Mouse (Mus musculus): ENCODE results near the gene Smarcc2. TPM values are rescaled to one million over a fixed set of nuclear protein-coding genes. Genes with fewer than 3 reads are reported as not detected.

Smarcc2 gene
- total RNA-seq, 2 experiments from 2014 or later, result 73.3 to 98.5 TPM

- ATAC-seq (replicated peaks; ENCODE audit: low FRiP score, low TSS enrichment, poor library complexity, severe bottlenecking), result peak; percentile 97
Observed at GRCm38 (mm10) chr10:128536266-128536940, 77.4 kb downstream of the Smarcc2 start.

GRCm38 (mm10) chr10:128538340-128538870, 79.4 kb downstream of the Smarcc2 start:
- ATAC-seq (replicated peaks; ENCODE audit: low FRiP score, low TSS enrichment, poor library complexity, severe bottlenecking), result no peak

Other genes with a start within 250 kb of the Smarcc2 start
- gene Spryd4, start 247.4 kb upstream of the Smarcc2 start, total RNA-seq (2014; fragmentation: Nextera tagmentation), result 37.3 and 44.4 TPM in 2 replicates
- 31.2 and 39.7 TPM in 2 replicates for gene Spryd4, start 247.4 kb upstream of the Smarcc2 start, total RNA-seq (2017)
- gene Mip, start 233.4 kb upstream of the Smarcc2 start, total RNA-seq (2014; fragmentation: Nextera tagmentation), result 0.74 TPM in 1 of 2 replicates, not detected in the other
- 1.6 TPM in 1 of 2 replicates, not detected in the other for gene Mip, start 233.4 kb upstream of the Smarcc2 start, total RNA-seq (2017)
- 104 and 125 TPM in 2 replicates for gene Timeless, start 227.2 kb upstream of the Smarcc2 start, total RNA-seq (2014; fragmentation: Nextera tagmentation)
- gene Timeless, start 227.2 kb upstream of the Smarcc2 start, total RNA-seq (2017), result 105 and 128 TPM in 2 replicates
- gene Apon, start 205.2 kb upstream of the Smarcc2 start, total RNA-seq (2014; fragmentation: Nextera tagmentation), result 1.3 and 1.7 TPM in 2 replicates
- not detected in 2 replicates for gene Apon, start 205.2 kb upstream of the Smarcc2 start, total RNA-seq (2017)
- not detected in 2 replicates for gene Apof, start 190.6 kb upstream of the Smarcc2 start, total RNA-seq (2014; fragmentation: Nextera tagmentation)
- gene Apof, start 190.6 kb upstream of the Smarcc2 start, total RNA-seq (2017), result not detected in 2 replicates
- 24.3 and 35.7 TPM in 2 replicates for gene Stat2, start 188.7 kb upstream of the Smarcc2 start, total RNA-seq (2014; fragmentation: Nextera tagmentation)
- gene Stat2, start 188.7 kb upstream of the Smarcc2 start, total RNA-seq (2017), result 8.1 and 9.0 TPM in 2 replicates
- gene Il23a, start 160.5 kb upstream of the Smarcc2 start, total RNA-seq (2014; fragmentation: Nextera tagmentation), result not detected in 2 replicates
- gene Il23a, start 160.5 kb upstream of the Smarcc2 start, total RNA-seq (2017), result not detected in 2 replicates
- gene Pan2, start 155.9 kb upstream of the Smarcc2 start, total RNA-seq (2014; fragmentation: Nextera tagmentation), result 37.0 and 40.7 TPM in 2 replicates
- 14.2 and 18.0 TPM in 2 replicates for gene Pan2, start 155.9 kb upstream of the Smarcc2 start, total RNA-seq (2017)
- 62.8 and 95.5 TPM in 2 replicates for gene Cnpy2, start 136.8 kb upstream of the Smarcc2 start, total RNA-seq (2014; fragmentation: Nextera tagmentation)
- 86.0 and 87.5 TPM in 2 replicates for gene Cnpy2, start 136.8 kb upstream of the Smarcc2 start, total RNA-seq (2017)
- 226 and 251 TPM in 2 replicates for gene Cs, start 121.5 kb upstream of the Smarcc2 start, total RNA-seq (2014; fragmentation: Nextera tagmentation)
- 113 and 182 TPM in 2 replicates for gene Cs, start 121.5 kb upstream of the Smarcc2 start, total RNA-seq (2017)
- gene Coq10a, start 90.3 kb upstream of the Smarcc2 start, total RNA-seq (2014; fragmentation: Nextera tagmentation), result 12.9 and 16.8 TPM in 2 replicates
- 8.8 and 10.9 TPM in 2 replicates for gene Coq10a, start 90.3 kb upstream of the Smarcc2 start, total RNA-seq (2017)
- 62.2 and 68.5 TPM in 2 replicates for gene Ankrd52, start 82.1 kb upstream of the Smarcc2 start, total RNA-seq (2014; fragmentation: Nextera tagmentation)
- gene Ankrd52, start 82.1 kb upstream of the Smarcc2 start, total RNA-seq (2017), result 8.3 and 11.7 TPM in 2 replicates
- gene Slc39a5, start 58.0 kb upstream of the Smarcc2 start, total RNA-seq (2014; fragmentation: Nextera tagmentation), result not detected in 2 replicates
- not detected in 2 replicates for gene Slc39a5, start 58.0 kb upstream of the Smarcc2 start, total RNA-seq (2017)
- gene Nabp2, start 47.8 kb upstream of the Smarcc2 start, total RNA-seq (2014; fragmentation: Nextera tagmentation), result 63.0 and 130 TPM in 2 replicates
- 54.4 and 98.8 TPM in 2 replicates for gene Nabp2, start 47.8 kb upstream of the Smarcc2 start, total RNA-seq (2017)
- 20.9 and 21.6 TPM in 2 replicates for gene Rnf41, start 47.6 kb upstream of the Smarcc2 start, total RNA-seq (2014; fragmentation: Nextera tagmentation)
- 8.8 and 12.9 TPM in 2 replicates for gene Rnf41, start 47.6 kb upstream of the Smarcc2 start, total RNA-seq (2017)
- gene Myl6, start 34.9 kb downstream of the Smarcc2 start, total RNA-seq (2014; fragmentation: Nextera tagmentation), result 655 and 828 TPM in 2 replicates
- 663 and 819 TPM in 2 replicates for gene Myl6, start 34.9 kb downstream of the Smarcc2 start, total RNA-seq (2017)
- 3.7 and 6.3 TPM in 2 replicates for gene Myl6b, start 39.4 kb downstream of the Smarcc2 start, total RNA-seq (2014; fragmentation: Nextera tagmentation)
- gene Myl6b, start 39.4 kb downstream of the Smarcc2 start, total RNA-seq (2017), result 0.56 TPM in 1 of 2 replicates, not detected in the other
- gene Esyt1, start 66.6 kb downstream of the Smarcc2 start, total RNA-seq (2014; fragmentation: Nextera tagmentation), result 49.7 and 53.8 TPM in 2 replicates
- gene Esyt1, start 66.6 kb downstream of the Smarcc2 start, total RNA-seq (2017), result 59.2 and 66.2 TPM in 2 replicates
- gene Zc3h10, start 88.5 kb downstream of the Smarcc2 start, total RNA-seq (2014; fragmentation: Nextera tagmentation), result 5.6 and 6.7 TPM in 2 replicates
- gene Zc3h10, start 88.5 kb downstream of the Smarcc2 start, total RNA-seq (2017), result 8.3 and 10.2 TPM in 2 replicates
- gene Rpl41, start 90.1 kb downstream of the Smarcc2 start, total RNA-seq (2014; fragmentation: Nextera tagmentation), result 7,210 and 7,602 TPM in 2 replicates
- 3,211 and 3,934 TPM in 2 replicates for gene Rpl41, start 90.1 kb downstream of the Smarcc2 start, total RNA-seq (2017)
- gene Pa2g4, start 106.7 kb downstream of the Smarcc2 start, total RNA-seq (2014; fragmentation: Nextera tagmentation), result 419 and 446 TPM in 2 replicates
- 426 and 489 TPM in 2 replicates for gene Pa2g4, start 106.7 kb downstream of the Smarcc2 start, total RNA-seq (2017)
- 1.9 and 3.2 TPM in 2 replicates for gene Erbb3, start 130.4 kb downstream of the Smarcc2 start, total RNA-seq (2014; fragmentation: Nextera tagmentation)
- 0.09 and 1.2 TPM in 2 replicates for gene Erbb3, start 130.4 kb downstream of the Smarcc2 start, total RNA-seq (2017)
- 3,309 and 3,313 TPM in 2 replicates for gene Rps26, start 167.5 kb downstream of the Smarcc2 start, total RNA-seq (2014; fragmentation: Nextera tagmentation)
- 1,110 and 1,543 TPM in 2 replicates for gene Rps26, start 167.5 kb downstream of the Smarcc2 start, total RNA-seq (2017)
- gene Ikzf4, start 186.7 kb downstream of the Smarcc2 start, total RNA-seq (2014; fragmentation: Nextera tagmentation), result 0.25 and 0.26 TPM in 2 replicates
- 0.19 TPM in 1 of 2 replicates, not detected in the other for gene Ikzf4, start 186.7 kb downstream of the Smarcc2 start, total RNA-seq (2017)
- gene Suox, start 214.8 kb downstream of the Smarcc2 start, total RNA-seq (2014; fragmentation: Nextera tagmentation), result 7.0 and 7.8 TPM in 2 replicates
- 4.6 and 5.1 TPM in 2 replicates for gene Suox, start 214.8 kb downstream of the Smarcc2 start, total RNA-seq (2017)
- 16.2 and 22.1 TPM in 2 replicates for gene Rab5b, start 237.0 kb downstream of the Smarcc2 start, total RNA-seq (2014; fragmentation: Nextera tagmentation)
- 16.6 and 19.1 TPM in 2 replicates for gene Rab5b, start 237.0 kb downstream of the Smarcc2 start, total RNA-seq (2017)
- gene Pmel, start 244.9 kb downstream of the Smarcc2 start, total RNA-seq (2014; fragmentation: Nextera tagmentation), result not detected in 2 replicates
- not detected in 2 replicates for gene Pmel, start 244.9 kb downstream of the Smarcc2 start, total RNA-seq (2017)
- gene Cdk2, start 245.8 kb downstream of the Smarcc2 start, total RNA-seq (2014; fragmentation: Nextera tagmentation), result 68.6 and 94.9 TPM in 2 replicates
- 46.7 and 66.1 TPM in 2 replicates for gene Cdk2, start 245.8 kb downstream of the Smarcc2 start, total RNA-seq (2017)